Mouse (Mus musculus): ENCODE measurements at regions not wholly inside any gene's neighbourhood (a gene's known extent, or its start where the extent isn't known, plus 50 kb on each side); places are given as distances from the start of the nearest gene placed in this dataset.

DNA sequence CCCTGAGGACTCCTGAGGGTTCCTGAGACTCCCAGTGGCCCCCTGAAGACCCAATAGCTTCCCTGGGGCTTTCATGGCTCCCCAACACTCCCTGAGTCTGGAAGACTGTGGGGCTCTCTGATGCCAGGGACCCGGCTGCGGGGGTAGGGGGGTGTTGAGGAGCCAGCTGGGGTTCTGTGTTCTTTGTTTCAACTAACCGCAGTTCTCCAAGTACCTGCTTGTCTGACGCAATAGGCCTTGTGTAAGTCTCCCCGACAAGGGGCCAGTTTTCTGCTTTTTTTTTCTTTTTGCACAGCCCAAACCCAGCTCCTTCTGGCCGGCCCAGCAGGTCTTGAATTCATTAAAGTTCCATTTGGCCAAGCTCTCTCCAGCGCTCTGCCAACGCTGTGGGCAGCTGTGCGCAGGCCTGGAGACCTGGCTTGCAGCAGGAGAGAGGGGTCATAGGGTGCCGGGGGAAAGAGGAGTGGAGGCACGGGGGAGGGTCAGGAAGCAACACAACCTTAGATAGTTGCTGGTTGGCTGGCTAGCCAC lies 544.5 kb upstream of the Adam5 start:
- TF ChIP-seq EP300 (optimal IDR thresholded peaks at IDR 0.05) (no peak), CTCF (IDR thresholded peaks at IDR 0.05; ENCODE audit: low read depth) (no peak)

Measured in stomach, postnatal 0 days (tissue).